Mouse (Mus musculus) ES-E14 (cell line): ENCODE data around the gene Tns2. TPM values are rescaled to one million over a fixed set of nuclear protein-coding genes. Genes with fewer than 3 reads are reported as not detected.

Source experiments
- DNase-seq: peaks from one replicate; pipeline ENCODE4 v3.0.0-alpha.2; 2013; ENCODE audit warnings: low read depth, low spot score
- H3K27ac ChIP-seq: 2 replicates; pipeline ENCODE4 v1.5.1; 2012; ENCODE audit warnings: low read depth, mild to moderate bottlenecking, low read length, moderate library complexity, mixed read lengths; ENCODE audit not compliant: poor library complexity, insufficient read depth, severe bottlenecking
- H3K36me3 ChIP-seq: 2 replicates; pipeline ENCODE4 v1.6.1; 2012; ENCODE audit warnings: mild to moderate bottlenecking, low read length, moderate library complexity, mixed read lengths; ENCODE audit not compliant: control insufficient read depth, poor library complexity, insufficient read depth, severe bottlenecking
- H3K4me1 ChIP-seq, 2 experiments: fragments of 150-350 bp in 1 of 2; sonication (generic) in 1 of 2; 2 replicates each; pipeline ENCODE4 v1.6.1; 2012; ENCODE audit warnings: low read length in 2 of 2, mild to moderate bottlenecking in 1 of 2, mixed read lengths in 1 of 2; ENCODE audit not compliant: control insufficient read depth in 2 of 2, insufficient read depth in 2 of 2, poor library complexity in 1 of 2
- H3K4me3 ChIP-seq, 2 experiments: fragments of 150-350 bp in 1 of 2; sonication (generic) in 1 of 2; 2 replicates each; pipeline ENCODE4 v1.5.1; 2012; ENCODE audit warnings: low read length in 2 of 2, low read depth in 1 of 2, mild to moderate bottlenecking in 1 of 2, mixed read lengths in 1 of 2; ENCODE audit not compliant: insufficient read depth in 1 of 2, poor library complexity in 1 of 2, severe bottlenecking in 1 of 2
- H3K9ac ChIP-seq: 2 replicates; pipeline ENCODE4 v1.6.1; 2012; ENCODE audit warnings: low read depth, mild to moderate bottlenecking, low read length, mixed read lengths; ENCODE audit not compliant: poor library complexity, insufficient read depth, severe bottlenecking
- H3K9me3 ChIP-seq: fragments of 150-350 bp; sonication (generic); 2 replicates; pipeline ENCODE4 v1.6.1; 2012; ENCODE audit warnings: low read depth, mild to moderate bottlenecking, low read length; ENCODE audit not compliant: control insufficient read depth, insufficient read depth
- CHD2 ChIP-seq: IDR thresholded peaks from 2 replicates; pipeline ENCODE4 v1.6.1; 2014; ENCODE audit warnings: mild to moderate bottlenecking, low read depth, low read length, inconsistent platforms
- HCFC1 ChIP-seq: IDR thresholded peaks from 2 replicates; pipeline ENCODE4 v1.6.1; 2012; ENCODE audit warnings: low read length, inconsistent platforms, borderline replicate concordance; ENCODE audit not compliant: insufficient read depth
- MAFK ChIP-seq: IDR thresholded peaks from 2 replicates; pipeline ENCODE4 v1.6.1; 2014; ENCODE audit warnings: mild to moderate bottlenecking, low read depth, low read length, inconsistent platforms; ENCODE audit not compliant: insufficient read depth
- ZC3H11A ChIP-seq: IDR thresholded peaks from 2 replicates; pipeline ENCODE4 v1.6.1; 2012; ENCODE audit warnings: low read depth, mild to moderate bottlenecking, inconsistent platforms, low read length, borderline replicate concordance
- ZNF384 ChIP-seq: IDR thresholded peaks from 2 replicates; pipeline ENCODE4 v1.6.1; 2012; ENCODE audit warnings: low read depth, low read length, inconsistent platforms
- in situ Hi-C, 2 experiments: fragments of 600-800 bp; cut with MboI; formaldehyde crosslinking; loops; one replicate each; pipeline ENCODE4 v1.15.1; 2025; ENCODE audit warnings: low sequenced_read_pairs in 2 of 2, inconsistent platforms in 1 of 2; ENCODE audit not compliant: unreplicated experiment in 2 of 2
- total RNA-seq: library from RNA; depleted of rRNA; stranded (reverse); fragments of 300-350 nt; gene quantifications from 2 replicates; pipeline ENCODE4 v1.2.3, GENCODE M21; 2012

Tns2 gene
- total RNA-seq, 1 experiment = 4.9 TPM

DNA sequence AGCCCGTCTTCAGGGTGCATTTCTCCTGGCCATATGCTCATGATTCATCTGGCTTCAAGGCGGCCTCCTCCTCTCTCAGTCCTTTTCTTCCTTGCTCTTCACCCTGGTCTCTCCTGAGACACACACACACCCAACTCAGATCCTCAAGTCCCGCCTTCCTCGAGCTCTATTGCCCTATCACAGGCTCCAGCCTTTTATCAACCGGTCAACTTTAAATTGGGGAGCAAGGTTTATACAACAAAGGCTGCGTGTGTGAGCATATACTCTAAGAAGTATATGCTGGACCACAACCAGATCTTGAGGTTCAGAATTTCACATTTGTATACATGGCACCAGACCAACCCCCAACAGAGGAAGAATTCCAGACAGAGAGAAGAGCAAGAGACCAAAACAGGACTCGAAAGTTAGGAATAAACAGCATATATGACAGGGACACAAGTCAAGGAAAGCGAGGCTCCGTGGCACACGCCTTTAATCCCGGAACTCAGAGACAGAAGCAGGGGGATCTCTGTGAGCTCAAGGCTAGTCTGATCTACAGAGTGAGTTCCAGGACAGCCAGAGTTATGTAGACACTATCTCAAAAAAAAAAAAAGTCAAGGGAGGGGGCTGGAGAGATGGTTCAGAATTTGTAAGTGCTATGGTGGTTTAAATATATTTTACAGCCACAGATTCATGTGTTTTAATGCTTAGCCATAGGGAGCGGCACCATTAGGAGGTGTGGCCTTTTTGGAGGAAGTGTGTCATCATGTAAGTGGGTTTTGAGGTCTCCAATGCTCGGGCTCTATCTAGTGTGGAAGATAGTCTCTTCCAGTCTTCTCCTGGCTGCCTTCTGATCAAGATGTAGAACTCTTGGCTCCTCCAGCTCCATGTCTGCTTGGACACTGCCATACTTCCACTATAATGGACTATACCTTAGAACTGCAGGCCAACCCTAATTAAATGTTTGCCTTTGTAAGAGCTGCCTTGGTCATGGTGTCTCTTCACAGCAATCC lies 29.4 kb upstream of the Tns2 start:
- peaks cover 0 to 2% of the 10 kb centered on the region in 2 experiments; a peak in 2 of 4 replicates for H3K4me1 ChIP-seq
- peaks cover 3% of the 10 kb centered on the region for H3K36me3 ChIP-seq
- peak overlapping the region; percentile 50; the same call in 1 of the 2 replicates for H3K9ac ChIP-seq
- no peak for DNase-seq
- H3K9me3 ChIP-seq = no peaks in the 10 kb centered on the region
- TF ChIP-seq HCFC1 (no peak), ZNF384 (no peak), MAFK (no peak), ZC3H11A (no peak), CHD2 (no peak)
- in situ Hi-C loops = no loop called here
- H3K27ac ChIP-seq = no peak overlapping the region
- H3K4me3 ChIP-seq = no peak overlapping the region

GRCm38 (mm10) chr15:102072963-102073558 lies 27.2 kb upstream of the Tns2 start:
- Histone ChIP-seq H3K9me3 (no peaks in the 10 kb centered on the region), H3K4me1 (peaks cover 2 to 3% of the 10 kb centered on the region in 2 experiments; a peak in 2 of 4 replicates), H3K4me3 (peak overlapping the region; percentile 50 to 78; a peak in 3 of 4 replicates), H3K27ac (no peak overlapping the region), H3K9ac (peak overlapping the region; percentile 48; the same call in 1 of the 2 replicates), H3K36me3 (peaks cover 3% of the 10 kb centered on the region)
- DNase-seq = no peak
- in situ Hi-C loops = no loop called here
- TF ChIP-seq CHD2 (no peak), HCFC1 (no peak), ZNF384 (no peak), ZC3H11A (no peak), MAFK (no peak)

DNA sequence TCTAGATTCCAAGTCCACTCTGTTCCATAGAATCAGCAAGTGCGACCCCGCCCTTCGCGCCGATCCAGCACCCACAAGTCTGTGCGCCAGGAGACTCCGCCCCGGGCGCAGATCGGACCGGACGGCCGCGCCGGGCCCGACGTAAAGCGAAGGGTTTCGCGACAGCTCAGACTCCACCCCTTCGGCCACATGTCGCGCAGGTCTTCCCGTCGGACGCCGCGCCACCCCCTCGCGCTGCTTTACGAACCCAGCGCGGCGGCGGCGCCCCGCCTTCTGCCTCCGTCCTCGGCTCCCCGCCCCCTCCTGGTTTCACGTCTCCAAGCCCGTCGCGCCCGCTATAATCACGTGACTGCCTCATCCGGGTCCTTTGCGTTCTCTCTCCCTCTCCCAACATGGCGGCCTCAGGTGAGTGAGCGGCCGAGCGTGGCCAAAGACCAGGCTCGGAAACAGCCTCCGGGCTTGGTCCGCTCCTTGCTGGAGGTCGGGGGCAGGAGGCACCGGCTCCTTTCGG lies 26.6 kb upstream of the Tns2 start, which contains the start of gene Eif4b:
Gene Eif4b (plus strand): TSS at position 215 of the 511 bp plus-strand sequence.
- Histone ChIP-seq H3K4me1 (peaks cover 2 to 3% of the 10 kb centered on the region in 2 experiments; a peak in 2 of 4 replicates), H3K27ac (peak within 1 kb of the TSS; percentile 95), H3K9ac (peak within 1 kb of the TSS; percentile 98), H3K36me3 (peaks cover 3% of the 10 kb centered on the region), H3K4me3 (peak within 1 kb of the TSS; percentile 89 to 92), H3K9me3 (no peaks in the 10 kb centered on the region)
- TF ChIP-seq HCFC1 (peak; percentile 2; the same call in 1 of the 2 replicates), ZC3H11A (no peak), ZNF384 (no peak), MAFK (no peak)
- in situ Hi-C loops = no loop called here
- peak; percentile 99 for DNase-seq

GRCm38 (mm10) chr15:102074070-102074731 lies 26.0 kb upstream of the Tns2 start:
- peak overlapping the region; percentile 95 for H3K27ac ChIP-seq
- TF ChIP-seq ZC3H11A (no peak), CHD2 (peak; percentile 57; the same call in 1 of the 2 replicates)
- peaks cover 2 to 3% of the 10 kb centered on the region in 2 experiments; a peak in 2 of 4 replicates for H3K4me1 ChIP-seq

More at GRCm38 (mm10) chr15:102074070-102074731, 26.0 kb upstream of the Tns2 start:
- in situ Hi-C loops = no loop called here
- no peaks in the 10 kb centered on the region for H3K9me3 ChIP-seq
- H3K9ac ChIP-seq = peak overlapping the region; percentile 98
- H3K36me3 ChIP-seq = peaks cover 3% of the 10 kb centered on the region
- peak overlapping the region; percentile 89 to 92 for H3K4me3 ChIP-seq
- DNase-seq = no peak
